Mouse (Mus musculus): Measurements from ENCODE around the gene Agfg1.
A peak's percentile ranks its signal among the peaks of the same experiment; 100 is the strongest.

Gene Agfg1

DNA sequence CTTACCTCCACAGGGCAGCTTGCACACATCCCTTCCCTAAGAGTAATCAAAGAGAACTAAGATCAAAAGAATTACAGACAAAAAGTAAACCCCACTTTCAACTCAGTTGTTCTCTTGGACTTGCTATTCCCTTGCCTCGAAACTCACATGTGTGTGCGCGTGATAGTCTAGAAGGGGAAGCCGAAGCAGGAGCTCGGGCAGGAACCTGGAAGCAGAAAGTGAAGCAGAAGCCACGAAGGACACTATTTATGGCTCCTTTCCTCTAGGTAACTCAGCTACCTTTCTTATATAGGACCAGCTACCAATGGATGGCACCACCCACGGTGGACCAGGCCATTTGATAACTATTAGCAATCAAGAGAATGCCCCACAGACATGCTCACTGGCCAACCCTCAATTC, 13.5 kb upstream of the Agfg1 start:
- no peak for DNase-seq

DNA sequence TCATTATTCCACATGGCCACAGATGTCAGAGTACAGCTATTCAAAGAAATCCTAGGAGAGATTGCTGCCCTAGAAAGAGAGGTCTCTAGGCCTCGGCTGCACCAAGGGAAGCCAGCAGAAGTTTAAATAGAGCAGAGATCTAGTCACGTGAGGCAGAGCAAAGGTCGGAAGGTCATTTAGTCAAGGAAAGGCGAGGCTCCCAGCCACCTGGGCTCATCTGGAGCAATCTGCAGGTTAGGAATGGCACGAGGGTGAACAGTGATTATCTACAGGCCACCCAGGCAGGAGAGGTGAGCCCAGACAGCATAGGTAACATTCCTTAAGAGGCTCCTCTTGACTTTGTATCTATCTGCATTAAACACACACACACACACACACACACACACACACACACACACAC, 12.4 kb upstream of the Agfg1 start:
- no peak for DNase-seq

DNA sequence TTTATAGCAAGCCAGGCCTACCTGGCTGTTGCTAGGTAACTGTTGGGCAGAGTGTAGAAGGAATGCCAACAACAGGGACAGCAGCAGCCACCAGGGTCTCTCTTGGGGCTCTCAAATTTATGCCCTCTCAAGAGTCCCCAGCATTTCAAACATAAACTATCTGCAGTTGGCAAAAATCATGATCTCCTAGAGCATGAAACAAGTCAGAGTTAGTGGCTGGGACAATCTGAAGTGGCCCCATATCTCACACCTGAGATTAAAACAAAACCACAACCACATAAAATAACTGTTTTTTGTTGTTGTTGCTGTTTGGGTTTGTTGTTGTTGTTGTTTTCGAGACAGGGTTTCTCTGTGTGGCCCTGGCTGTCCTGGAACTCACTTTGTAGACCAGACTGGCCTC, 8.5 kb upstream of the Agfg1 start:
- no peak for DNase-seq

DNA sequence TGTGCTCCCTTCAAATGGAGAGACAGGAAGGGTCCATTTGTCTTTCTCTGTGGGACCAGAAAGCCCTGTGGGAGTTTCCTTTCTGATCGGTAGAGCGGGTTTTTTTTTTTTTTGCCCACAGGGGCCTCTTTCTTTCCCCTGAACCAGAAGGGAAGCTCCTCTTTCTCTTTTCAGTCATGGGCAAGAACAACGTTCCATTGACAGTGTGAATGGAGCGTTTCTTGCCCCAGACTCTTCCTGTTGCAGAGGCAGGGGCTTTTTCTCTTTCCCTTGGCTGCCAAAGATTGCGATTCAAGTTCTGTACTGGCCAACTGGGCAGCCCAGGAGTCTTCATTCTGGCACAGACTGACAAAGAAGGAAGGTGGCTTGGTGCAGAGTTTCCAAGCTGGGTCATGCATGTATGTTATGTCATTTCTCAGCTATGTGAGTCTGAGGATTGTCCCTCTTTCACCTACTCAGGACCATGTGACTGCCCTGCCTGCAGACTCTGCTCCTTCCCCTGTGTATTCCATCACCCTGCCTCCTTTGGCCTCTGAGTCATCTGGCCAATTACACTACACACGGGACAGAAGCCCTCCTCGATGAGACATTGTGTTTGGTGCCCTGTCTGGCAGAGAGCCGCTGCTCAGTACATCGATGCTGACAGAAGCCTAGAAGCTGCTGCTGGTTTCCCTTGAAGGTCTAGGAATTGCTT, 7.6 kb upstream of the Agfg1 start:
- DNase-seq, result no peak

DNA sequence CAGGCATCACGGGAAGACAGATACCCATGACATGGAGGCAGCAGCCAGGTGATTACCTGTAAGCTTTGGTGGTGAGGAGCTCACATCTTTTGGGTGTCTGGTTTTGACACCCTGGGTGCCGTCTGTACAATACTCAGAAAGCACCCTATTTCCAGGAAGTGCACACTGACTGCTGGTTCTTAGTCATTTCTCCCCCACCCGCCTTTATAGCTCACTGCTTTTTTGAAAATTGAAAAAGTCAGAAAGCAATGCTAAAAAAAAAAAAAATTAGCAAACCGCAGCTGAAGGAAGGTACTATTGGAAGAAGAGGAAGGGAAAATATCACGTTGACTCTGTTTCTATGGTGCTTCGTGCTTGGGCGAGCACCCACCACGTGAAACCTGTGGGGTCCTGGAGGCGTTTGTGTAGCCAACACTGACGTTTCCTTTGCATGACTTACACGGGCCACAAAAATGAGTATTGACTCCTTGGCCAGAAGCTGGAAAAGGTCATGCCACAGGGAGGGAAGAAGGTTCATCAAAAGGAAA, 6.7 kb upstream of the Agfg1 start:
- no peak for DNase-seq

DNA sequence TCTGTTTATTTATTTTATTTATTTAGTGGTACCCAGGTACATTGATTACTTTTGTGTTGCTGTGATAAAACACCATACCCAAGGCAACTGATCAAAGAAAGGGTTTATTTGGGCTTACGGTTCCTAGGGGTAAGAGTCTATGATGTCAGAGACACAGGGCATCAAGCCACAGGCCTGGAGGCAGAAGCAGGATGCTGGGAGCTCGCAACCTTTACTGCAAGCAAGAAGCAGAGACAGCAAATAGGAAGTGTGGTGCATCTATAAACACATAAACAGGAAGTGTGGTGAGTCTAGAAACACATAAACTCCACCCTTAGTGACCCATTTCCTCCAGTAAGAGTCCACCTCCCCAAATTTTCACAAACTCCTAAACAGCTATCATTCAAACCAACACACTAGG, 5.8 kb upstream of the Agfg1 start:
- no peak for DNase-seq

DNA sequence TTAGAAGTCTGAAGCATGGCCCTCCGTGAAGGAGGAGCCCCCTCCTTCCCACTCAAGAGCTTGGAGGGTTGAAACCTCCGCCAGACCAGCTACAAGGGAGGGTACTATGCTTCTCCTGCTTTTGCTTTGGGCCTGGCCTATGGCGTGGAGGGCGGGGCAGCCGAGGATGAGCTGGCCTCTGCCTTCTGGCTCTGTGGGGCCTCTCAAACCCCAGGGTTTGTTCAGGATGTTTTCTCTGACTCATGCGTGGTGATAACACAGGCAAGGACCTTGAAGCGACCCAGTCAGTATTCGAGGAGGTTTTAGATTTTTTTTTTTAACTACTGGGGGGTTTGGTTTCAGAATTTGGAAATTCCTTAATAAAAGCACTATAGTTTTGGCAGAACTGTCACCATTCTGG, 4.7 kb upstream of the Agfg1 start:
- no peak for DNase-seq

DNA sequence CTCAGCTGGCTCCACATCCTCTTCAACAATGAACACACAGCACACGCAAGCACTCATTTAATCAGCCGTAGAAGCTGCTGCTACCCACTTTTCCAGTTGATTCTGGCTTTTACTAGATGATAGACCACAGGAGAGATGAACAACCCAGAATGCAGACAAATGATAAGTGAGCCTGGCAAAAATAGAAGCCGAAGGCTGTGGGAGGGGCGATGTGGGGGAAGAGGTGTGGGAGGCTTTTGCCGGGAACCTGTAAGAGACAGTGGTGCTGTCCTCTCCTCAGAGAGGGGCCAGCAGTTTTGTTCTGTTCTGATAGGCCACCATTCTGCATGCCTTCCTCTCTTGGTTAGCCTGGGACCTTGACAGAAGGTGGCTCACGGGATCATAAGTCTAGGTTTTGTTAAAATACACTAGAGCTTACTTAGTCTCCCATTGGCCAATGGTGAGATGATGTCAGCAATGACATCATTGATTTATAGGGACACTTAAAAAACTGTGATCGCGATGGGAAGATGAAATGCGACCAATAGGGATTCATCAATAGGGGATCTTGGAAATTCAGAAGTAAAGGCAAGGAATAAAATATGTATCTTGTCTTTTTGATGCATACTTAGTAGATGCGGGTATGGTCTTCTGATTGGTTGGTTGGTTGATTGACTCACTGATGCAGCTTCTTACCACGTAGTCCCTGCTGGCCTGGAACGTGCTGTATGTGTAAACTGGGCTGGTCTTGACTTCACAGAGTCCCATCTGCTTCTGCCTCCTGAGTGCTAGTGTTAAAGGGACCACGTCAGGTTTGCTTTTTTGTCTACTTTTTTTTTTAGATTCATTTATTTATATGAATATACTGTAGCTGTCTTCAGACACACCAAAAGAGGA, 2.7 kb upstream of the Agfg1 start:
- no peak for DNase-seq

DNA sequence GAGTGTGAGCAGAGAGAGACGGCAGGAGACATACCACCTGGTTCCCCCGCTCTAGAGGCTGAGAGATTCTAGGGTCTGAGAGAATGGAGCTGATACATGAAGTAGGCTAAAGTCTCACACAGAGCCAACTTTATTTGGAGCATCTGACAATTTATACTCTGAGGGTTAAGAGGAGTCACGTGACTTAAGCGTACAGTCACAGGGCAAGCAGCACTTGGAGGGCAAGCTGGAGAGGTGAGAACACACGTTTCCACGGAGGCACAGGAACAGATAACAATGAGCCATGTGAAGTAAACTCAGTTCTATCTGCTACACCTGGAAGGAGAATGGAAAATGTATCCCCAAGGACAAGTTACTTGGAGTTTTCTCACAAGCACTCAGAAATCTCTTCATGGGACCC, 1.7 kb upstream of the Agfg1 start:
- no peak for DNase-seq

DNA sequence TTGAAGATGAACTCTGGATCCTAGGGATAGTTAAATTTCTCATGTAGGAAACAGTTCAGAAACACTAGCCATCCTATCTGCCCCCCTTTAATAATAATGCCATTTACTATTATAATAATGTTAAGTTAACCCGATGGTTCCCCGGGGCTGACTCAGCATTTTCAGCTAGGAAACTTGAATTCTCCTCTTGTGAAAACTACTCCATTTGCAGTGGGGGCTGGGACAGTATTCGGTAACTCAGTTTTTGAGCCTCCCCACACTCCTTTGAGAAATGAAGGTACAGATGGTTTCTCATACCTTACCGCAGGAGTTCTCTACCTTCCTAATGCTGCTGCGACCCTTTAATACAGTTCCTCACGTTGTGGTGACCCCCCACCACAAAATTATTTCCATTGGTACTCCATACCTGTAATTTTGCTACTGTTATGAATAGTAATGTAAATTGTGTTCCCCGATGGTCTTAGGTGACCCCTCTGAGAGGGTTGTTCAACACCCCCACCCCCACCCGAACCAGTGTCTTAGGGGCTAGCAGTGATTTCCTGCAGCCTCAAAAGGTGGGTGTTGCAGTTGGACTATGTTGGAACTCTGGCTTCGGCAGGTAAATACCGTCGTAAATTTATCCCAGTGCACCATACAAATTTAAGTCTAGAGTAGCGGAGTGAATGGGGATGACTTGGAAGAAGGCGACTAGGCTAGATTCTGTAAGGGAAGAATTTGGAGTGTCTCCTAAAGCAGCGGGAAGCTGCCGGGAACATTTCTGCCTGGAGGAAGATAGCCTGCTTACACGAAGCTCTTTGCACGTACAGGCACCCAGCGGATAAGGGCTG, 601 bp upstream of the Agfg1 start:
- DNase-seq, result peak; percentile 20 to 22

DNA sequence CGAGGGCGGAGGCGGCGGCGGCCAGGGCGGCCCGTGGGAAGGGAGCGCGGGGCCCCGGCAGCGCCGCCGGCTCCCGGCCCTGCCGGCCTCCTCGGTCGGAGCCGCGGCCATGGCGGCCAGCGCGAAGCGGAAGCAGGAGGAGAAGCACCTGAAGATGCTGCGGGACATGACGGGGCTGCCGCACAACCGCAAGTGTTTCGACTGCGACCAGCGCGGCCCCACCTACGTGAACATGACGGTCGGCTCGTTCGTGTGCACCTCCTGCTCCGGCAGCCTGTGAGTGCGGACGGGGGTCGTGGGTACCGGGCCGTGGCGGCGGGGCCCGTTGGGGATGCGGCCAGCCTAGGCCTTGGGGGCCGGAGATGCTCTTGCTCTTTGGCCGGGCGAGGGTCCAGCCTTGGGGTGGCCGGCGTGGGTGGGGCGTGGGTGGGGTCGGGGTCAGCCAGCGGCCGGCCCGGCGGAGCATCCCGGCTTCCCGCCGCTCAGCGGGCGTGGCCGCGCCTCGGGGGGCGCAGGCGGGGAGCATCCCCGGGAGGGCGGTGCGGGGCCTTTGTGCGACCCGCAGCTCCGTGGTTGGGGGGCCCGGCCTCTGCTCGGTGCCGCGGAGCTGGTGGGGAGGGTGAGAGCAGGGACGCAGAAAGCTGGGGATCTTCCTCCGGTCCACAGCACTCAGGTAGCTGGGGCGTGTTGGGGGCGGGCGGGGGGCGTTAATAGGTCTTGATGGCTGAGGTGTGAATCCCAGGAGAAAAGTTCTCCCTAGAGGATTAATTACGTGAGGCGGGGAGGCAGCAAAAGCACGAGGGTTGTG, 535 bp downstream of the Agfg1 start:
- no peak for DNase-seq

DNA sequence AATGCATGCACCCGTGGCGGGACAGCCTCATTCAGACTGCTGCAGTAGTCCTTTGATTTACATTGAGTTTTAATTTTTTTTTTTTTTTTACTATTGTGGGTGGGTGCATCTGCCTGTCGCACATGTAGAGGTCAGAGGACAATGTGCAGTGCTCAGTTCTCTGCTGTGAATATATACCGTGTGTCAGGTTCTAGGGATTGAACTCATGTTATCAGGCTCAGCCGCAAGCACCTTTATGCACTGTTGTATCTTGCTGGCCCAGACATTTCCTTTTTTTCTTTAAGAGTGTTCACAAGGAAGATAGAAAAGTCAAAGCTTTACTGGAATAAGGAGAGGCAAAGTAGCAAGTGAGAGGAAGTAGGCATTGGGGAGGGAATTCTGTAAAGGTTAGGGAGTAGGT, 16.4 kb downstream of the Agfg1 start:
- DNase-seq, result no peak

DNA sequence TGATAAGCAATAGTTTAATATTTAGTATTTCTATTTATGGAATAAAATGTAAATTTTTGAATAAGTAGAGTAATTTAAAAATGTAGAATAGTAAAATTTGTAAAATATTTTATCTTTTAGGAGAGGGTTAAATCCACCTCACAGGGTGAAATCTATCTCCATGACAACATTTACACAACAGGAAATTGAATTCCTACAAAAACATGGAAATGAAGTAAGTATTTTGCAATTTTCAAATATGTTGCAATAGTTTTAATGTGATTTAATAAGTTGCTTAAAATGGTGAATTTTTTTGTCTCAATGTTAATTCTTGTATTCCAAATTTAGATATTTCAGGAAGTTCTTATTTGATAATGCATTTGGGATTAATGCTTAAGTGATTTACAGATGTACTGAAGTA, 19.0 kb downstream of the Agfg1 start:
- DNase-seq, result no peak

DNA sequence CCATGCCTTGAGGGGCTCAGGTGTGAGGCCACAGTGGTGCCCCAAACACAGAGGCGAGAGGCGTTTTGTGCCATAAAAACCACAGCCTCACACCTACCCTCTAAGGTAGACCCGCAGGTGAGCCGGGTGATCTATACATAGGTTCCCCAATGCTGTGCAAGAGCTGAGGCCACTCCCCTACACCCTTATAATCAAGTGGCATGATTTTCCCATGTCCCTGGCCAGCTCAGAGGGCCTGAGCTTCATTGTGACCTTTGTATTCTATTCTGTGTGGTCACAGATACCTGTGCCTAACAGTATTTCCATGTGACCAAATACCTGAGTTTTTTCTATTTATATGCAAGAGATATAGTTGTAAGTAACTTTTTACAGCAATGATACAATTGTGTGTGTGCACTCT, 21.1 kb downstream of the Agfg1 start:
- DNase-seq, result no peak

DNA sequence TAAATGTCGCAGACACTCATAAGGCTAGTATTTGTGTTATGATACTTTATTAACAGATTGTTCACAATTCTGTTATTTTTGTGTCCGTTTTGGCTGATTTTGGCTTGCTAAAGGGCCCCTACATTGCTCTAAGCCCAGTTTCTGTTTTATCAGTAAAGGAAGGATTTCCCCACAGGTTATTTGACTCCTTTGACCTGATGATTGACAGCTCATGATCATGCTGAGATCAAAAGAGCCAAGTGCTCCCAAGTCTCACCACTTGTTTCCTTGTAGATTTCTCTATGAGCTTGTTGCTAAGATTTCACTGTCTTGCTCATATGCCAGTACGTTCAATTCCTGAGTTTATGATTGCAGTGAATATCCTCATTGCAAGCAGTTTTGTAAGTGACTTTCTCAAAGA, 30.9 kb downstream of the Agfg1 start:
- DNase-seq, result no peak

DNA sequence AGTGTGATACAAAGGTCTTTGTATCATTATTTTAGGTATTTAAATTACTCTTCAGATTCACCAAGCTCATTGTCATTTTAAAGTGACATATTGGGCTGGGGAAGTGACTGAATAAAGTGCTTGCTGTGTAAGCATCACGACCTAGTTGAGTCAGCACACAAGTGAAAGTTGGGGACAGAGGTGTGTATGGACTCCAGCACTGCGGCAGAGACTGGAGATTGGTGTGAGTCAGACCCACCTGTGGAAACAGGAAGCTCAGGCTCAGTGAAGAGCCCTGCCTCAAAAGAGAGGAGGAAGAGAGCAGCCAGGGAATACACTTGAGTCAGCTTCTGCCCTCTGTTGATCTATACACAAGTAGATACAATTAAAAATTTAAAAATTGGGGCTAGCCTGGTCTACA, 39.9 kb downstream of the Agfg1 start:
- DNase-seq, result no peak

DNA sequence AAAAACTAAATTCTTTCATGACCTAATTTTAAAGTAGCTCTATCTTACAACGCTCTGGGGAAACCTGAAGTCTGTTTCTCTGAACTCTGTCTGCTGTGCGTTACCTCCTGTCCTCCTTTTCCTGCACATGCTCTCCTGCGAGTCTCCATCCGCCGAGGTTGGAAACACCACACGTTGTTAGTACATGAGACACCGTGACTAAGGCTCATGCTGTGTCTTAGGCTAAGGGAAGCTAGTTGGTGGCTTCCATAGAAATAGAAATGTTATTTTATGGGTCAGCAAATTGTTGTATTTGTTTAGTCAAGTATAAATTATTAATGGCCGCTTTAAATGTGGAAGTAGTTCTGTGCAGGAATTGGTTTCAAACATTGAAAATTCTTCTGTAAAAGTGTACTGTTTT, 40.9 kb downstream of the Agfg1 start:
- no peak for DNase-seq

DNA sequence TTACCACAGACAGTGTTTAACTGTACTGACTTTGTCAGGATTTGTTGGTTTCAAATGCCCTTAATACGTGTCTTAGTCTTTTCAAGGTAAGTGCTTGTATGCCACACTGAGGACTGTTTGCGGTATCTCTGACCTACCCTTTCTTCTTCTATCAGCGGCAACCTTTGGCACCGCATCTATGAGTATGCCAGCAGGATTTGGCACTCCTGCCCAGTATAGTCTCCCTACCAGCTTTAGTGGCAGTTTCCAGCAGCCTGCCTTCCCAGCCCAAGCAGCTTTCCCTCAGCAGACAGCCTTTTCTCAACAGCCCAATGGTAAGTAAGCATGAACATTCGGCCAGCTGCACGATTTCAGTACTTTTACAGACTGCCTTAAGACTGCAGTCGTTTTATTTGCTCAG, 54.0 kb downstream of the Agfg1 start:
- peak; percentile 58 to 69 for DNase-seq

DNA sequence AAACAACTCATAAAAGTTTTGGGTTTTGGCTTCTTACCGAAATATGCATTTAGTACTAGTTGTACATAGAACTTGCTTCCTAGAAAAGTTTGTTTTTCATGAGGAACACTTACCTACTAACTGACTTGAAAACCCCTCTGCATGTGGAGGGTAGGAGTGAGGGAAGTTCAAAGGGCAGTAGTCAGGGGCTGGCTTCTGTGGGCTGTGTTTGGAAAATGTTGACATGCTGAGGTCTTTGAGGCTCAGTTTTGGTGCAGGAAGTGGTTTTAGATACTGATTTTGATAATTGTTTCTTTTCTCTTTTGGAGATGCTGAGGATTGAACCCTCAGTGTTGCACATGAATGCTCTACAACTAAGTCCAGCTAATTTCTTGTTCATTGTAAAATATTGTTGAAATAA, 61.3 kb downstream of the Agfg1 start:
- no peak for DNase-seq

DNA sequence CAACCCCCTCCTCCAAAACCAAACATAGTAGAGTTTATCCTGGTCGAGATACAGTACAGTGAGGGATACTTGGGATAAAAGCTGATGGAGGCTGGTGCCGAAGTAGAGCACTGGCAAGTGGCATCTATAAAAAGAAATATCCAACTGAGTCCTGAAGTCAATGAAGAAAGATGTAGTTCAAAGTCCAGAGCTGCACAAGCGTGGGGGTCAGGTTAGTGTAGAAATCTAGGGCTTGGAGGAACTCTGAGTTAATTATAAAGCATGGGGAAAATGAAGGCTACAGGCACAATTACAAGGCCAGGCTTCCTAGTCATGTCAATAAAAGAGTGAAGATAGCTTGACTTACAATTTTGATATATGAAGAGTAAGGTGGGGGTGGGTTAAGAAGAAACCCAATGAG, 61.9 kb downstream of the Agfg1 start:
- DNase-seq, result no peak

DNA sequence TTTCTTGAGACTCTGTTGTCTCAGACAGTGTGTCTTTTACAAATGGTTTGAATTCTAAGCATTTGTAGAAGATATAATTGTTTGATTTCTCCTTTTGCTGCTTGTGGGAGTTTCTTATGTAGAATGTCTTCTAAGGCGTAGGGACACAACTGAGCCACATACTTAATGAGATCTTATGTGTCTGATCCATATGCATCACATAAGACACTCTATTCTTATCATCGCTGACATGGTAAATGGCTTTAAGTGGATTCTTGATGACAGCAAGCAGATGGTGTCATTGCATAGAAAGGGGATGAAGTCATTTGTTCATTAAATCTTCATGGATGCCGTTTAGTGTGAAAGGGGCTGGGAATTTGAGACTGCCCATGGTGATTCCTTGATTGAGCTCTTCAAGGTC, 66.6 kb downstream of the Agfg1 start:
- no peak for DNase-seq

DNA sequence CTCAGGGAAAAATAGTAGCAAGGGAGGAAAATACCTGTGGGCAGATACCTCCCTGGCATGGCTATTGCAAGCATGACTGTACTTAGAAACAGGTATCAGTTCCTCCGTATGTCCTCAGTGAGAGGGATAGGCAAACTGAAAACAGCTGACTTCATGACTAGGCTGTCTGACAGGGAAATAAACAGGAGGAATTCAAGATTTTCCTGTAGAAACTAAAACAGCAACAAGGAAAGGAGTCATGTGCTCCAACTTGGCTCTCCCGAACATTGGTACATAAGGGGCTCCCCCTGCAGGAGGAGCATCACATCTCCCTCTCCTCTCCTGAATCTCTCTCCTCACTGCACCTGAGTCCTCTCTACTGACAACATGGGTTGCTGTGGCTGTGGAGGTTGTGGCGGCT, 73.7 kb downstream of the Agfg1 start, which contains the start of gene A030005L19Rik:
TSS of gene A030005L19Rik (plus strand) at position 301 of the 400 bp plus-strand sequence.
- no peak for DNase-seq
